Mouse (Mus musculus) forebrain, postnatal 0 days (tissue): ENCODE measurements around the gene B4galt1. TPM values are rescaled to one million over a fixed set of nuclear protein-coding genes. Genes with fewer than 3 reads are reported as not detected.

Experiments
- ATAC-seq: fragments of 200-750 bp; cut with Nextera tagmentation; 2 replicates; pipeline ENCODE4 v1.8.0; 2017; ENCODE audit warnings: mild to moderate bottlenecking, moderate library complexity
- DNase-seq: peaks from one replicate; pipeline ENCODE4 v3.0.0-alpha.2; 2015
- H3K27ac ChIP-seq: fragments of 300-500 bp; sonication (generic); 2 replicates; pipeline ENCODE4 v1.5.1; 2014; ENCODE audit warnings: low read depth, mild to moderate bottlenecking, antibody characterized with exemption, low read length, moderate library complexity, mixed read lengths
- H3K27me3 ChIP-seq: fragments of 300-500 bp; sonication (generic); 2 replicates; pipeline ENCODE4 v1.6.1; 2014; ENCODE audit warnings: mild to moderate bottlenecking, low read length, mixed read lengths; ENCODE audit not compliant: insufficient read depth
- H3K36me3 ChIP-seq: fragments of 300-500 bp; sonication (generic); 2 replicates; pipeline ENCODE4 v1.6.1; 2014; ENCODE audit warnings: mild to moderate bottlenecking, moderate library complexity; ENCODE audit not compliant: insufficient read depth
- H3K4me1 ChIP-seq: fragments of 300-500 bp; sonication (generic); 2 replicates; pipeline ENCODE4 v1.6.1; 2014; ENCODE audit warnings: antibody characterized with exemption; ENCODE audit not compliant: insufficient read depth
- H3K4me2 ChIP-seq: fragments of 300-500 bp; sonication (generic); 2 replicates; pipeline ENCODE4 v1.6.1; 2014; ENCODE audit warnings: low read depth, mild to moderate bottlenecking, moderate library complexity
- H3K4me3 ChIP-seq: fragments of 300-500 bp; sonication (generic); 2 replicates; pipeline ENCODE4 v1.5.1; 2014; ENCODE audit warnings: low read depth, low read length, mixed read lengths
- H3K9ac ChIP-seq: fragments of 300-500 bp; sonication (generic); 2 replicates; pipeline ENCODE4 v1.6.1; 2014; ENCODE audit warnings: mild to moderate bottlenecking
- H3K9me3 ChIP-seq: fragments of 300-500 bp; sonication (generic); 2 replicates; pipeline ENCODE4 v1.6.1; 2016; ENCODE audit warnings: low read length
- CTCF ChIP-seq: sonication (generic); IDR thresholded peaks from 2 replicates; pipeline ENCODE4 v1.5.1; 2016; ENCODE audit warnings: antibody characterized with exemption, control low read depth, low read depth
- WGBS: fragments of 180-500 bp; shearing (Covaris S2); extraction: QIAGEN DNeasy Blood & Tissue Kit; methylation state at CpG from one replicate; pipeline ENCODE4 v1.1.7; 2014; 5-methylcytosine and 5-hydroxymethylcytosine counted together
- polyA plus RNA-seq: library from polyadenylated mRNA; unstranded; fragments of >200 nt; fragmentation: Nextera tagmentation; extraction: Ambion mirVana; gene quantifications from 2 replicates; pipeline ENCODE4 v1.2.1, GENCODE M21; 2015
- total RNA-seq: library from RNA; depleted of rRNA; stranded (reverse); fragments of >200 nt; gene quantifications from 2 replicates; pipeline ENCODE4 v1.2.3, GENCODE M21; 2014

Gene B4galt1
- total and polyA plus RNA-seq, 2 experiments from 2014 or later = 4.9 to 10.0 TPM

DNA sequence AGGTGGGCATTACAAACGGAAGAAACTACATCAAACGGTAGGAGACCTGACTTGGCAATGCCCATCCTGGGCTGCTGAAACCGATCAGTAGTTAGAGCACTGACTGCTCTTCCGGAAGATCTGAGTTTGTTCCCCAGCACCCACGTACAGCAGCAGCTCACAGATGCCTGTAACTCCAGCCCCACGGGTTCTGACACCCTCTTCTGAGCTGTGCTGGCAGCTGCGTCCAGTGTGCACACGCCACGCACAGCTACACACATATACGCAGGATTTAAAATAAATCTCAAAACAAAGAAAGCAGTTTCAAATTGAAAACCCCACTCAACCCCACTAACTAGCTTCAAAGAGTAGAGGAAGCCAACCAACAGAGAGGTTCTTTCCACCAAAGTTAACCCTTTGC, 29.4 kb upstream of the B4galt1 start:
- H3K9ac ChIP-seq = no peak overlapping the region
- no peaks in the 10 kb centered on the region for H3K9me3 ChIP-seq
- H3K27me3 ChIP-seq = no peaks in the 10 kb centered on the region
- TF ChIP-seq CTCF = no peak
- H3K4me3 ChIP-seq = no peak overlapping the region
- H3K27ac ChIP-seq = no peak overlapping the region
- 78% methylated on average over 10 of the region's 10 CpGs for WGBS
- H3K36me3 ChIP-seq = no peaks in the 10 kb centered on the region
- H3K4me2 ChIP-seq = no peak overlapping the region
- H3K4me1 ChIP-seq = no peaks in the 10 kb centered on the region
- ATAC-seq (no peak), DNase-seq (no peak)

DNA sequence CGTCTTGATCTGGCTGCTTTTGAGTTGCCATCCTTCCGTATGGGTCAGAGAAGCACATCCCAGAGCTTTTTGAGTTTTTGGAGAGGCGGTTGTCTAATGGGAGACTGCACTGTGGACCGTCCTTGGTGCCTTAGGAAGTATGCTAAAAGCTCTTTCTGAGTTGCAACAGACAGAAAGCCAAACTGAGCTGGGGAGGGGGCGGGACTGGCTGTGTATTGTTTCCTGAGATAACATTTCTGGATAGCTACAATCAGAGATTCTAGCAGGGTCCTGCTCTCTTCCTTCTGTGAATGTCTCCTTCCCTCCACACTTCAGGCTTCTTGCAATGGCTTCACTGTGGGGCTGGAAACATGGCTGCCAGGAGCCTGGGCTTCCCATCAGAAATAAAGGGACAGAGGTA, 23.7 kb upstream of the B4galt1 start:
- Histone ChIP-seq H3K4me3 (no peak overlapping the region), H3K4me1 (no peaks in the 10 kb centered on the region), H3K27ac (no peak overlapping the region), H3K9me3 (no peaks in the 10 kb centered on the region), H3K4me2 (no peak overlapping the region), H3K36me3 (no peaks in the 10 kb centered on the region), H3K27me3 (no peaks in the 10 kb centered on the region), H3K9ac (no peak overlapping the region)
- no peak for ATAC-seq
- WGBS = 81% methylated on average over 5 of the region's 5 CpGs
- TF ChIP-seq CTCF = no peak
- DNase-seq = no peak

DNA sequence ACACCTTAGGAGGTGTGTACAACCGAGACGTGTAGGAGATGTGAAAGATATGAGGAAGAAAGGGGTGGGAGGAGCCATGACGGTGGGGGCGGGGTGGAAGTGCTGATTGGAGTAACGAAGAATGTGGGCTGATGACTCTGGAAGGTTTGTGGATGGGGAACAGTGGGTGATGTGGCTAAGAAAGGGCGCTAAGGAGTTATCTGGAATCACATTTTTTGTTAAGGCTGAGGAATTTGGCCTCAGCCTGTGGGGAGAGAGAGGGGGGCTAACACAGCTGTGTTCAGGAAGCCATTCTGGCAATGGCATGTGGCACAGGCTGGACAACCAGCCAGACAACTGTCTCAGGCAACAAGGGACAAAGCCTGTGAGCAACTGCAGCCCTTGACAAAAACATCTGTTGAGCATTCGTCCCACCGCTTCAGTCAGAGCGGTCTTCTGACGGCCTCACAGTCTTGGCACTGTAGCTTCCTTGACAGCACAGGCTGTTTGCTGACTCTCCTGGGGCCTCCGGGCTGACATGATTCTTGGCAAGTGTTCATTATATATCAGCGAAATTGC, 23.1 kb upstream of the B4galt1 start:
- 28% methylated on average over 12 of the region's 12 CpGs for WGBS
- no peaks in the 10 kb centered on the region for H3K4me1 ChIP-seq
- H3K27me3 ChIP-seq = no peaks in the 10 kb centered on the region
- ATAC-seq (peak; percentile 61), DNase-seq (peak; percentile 21)
- H3K9me3 ChIP-seq = no peaks in the 10 kb centered on the region
- no peak overlapping the region for H3K9ac ChIP-seq
- no peak overlapping the region for H3K4me2 ChIP-seq
- H3K36me3 ChIP-seq = no peaks in the 10 kb centered on the region
- H3K27ac ChIP-seq = no peak overlapping the region
- no peak for TF ChIP-seq CTCF
- H3K4me3 ChIP-seq = no peak overlapping the region

DNA sequence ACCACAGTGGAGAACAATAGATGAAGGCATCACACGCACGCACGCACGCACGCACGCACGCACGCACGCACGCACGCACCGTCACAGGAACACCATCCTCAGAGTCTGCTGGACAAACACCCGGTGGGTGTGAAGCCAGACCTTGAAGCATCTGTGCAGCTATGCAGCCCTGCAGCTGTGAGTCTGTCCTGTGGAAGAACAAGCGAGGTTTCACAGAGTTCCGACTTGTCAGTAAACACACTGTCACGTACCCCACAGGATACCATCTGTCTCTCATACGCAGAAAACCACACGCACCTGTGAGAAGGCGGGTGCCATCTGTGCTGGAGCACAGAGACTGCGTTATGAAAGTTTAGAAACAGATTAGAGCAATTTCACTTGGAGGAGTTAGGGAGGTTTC, 22.0 kb upstream of the B4galt1 start:
- no peaks in the 10 kb centered on the region for H3K36me3 ChIP-seq
- no peak overlapping the region for H3K9ac ChIP-seq
- H3K4me2 ChIP-seq = no peak overlapping the region
- ATAC-seq = peak; percentile 53
- no peaks in the 10 kb centered on the region for H3K4me1 ChIP-seq
- WGBS = 74% methylated on average over 20 of the region's 20 CpGs
- H3K9me3 ChIP-seq = no peaks in the 10 kb centered on the region
- H3K27me3 ChIP-seq = no peaks in the 10 kb centered on the region
- DNase-seq = peak; percentile 64
- no peak overlapping the region for H3K4me3 ChIP-seq
- no peak for TF ChIP-seq CTCF
- no peak overlapping the region for H3K27ac ChIP-seq

DNA sequence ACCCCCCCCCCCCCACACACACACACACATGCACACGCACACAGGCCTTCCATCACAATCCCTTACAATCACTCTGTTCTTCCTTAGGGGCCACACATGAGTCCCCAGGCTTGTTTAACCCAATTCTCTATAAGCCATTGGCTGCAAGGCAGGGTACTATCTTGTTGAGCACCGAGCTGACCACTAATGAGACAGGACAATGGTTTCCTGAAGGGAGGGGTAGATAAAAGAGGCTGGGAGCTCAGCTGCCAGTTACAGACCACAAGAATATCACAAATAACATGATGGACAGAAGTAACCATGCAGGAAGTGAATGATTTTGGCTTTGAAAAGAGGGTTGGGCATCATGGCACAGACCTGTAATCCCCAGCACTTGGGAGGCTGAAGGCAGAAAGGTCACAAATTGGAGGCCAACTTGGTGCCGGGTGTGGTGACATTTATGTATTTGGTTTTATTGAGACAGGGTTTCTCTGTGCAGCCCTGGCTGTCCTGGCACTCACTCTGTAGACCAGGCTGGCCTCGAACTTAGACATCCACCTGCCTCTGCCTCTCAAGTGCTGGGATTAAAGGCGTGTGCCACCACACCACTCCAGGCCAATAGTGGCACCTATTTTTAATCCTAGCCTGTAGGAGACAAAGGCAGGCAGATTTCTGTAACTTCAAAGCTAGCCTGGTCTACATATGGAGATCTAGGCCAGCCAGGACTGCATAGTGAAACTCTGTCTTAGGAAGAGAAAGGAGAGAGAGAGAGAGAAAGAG, 21.2 kb upstream of the B4galt1 start:
- Histone ChIP-seq H3K27ac (no peak overlapping the region), H3K9ac (no peak overlapping the region), H3K4me2 (no peak overlapping the region), H3K4me3 (no peak overlapping the region), H3K27me3 (no peaks in the 10 kb centered on the region), H3K4me1 (no peaks in the 10 kb centered on the region), H3K36me3 (no peaks in the 10 kb centered on the region), H3K9me3 (no peaks in the 10 kb centered on the region)
- TF ChIP-seq CTCF = no peak
- DNase-seq (no peak), ATAC-seq (no peak)
- 74% methylated on average over 5 of the region's 5 CpGs for WGBS

DNA sequence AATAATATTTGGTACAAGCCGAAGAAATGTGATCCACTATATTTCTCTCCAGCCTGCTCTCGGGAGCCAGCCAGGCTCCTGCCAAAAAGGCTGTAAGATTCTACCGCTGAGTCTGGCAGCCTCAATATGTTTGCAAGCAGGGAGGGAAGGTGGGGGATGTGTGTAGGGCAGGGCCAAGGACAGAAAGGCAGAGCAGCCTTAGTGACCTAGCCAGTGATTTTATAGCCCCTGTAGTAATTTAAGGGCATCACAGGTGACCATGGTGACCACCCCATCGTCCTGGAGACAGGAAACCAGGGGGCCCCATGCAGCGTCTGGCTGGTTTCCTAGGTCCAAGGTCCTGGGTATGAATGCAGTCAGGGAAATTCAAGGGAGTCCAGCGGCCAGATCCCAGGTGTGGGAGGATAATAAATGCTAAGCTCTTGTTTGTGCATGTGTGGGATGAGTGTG, 20.4 kb upstream of the B4galt1 start:
- DNase-seq = peak; percentile 56
- no peak overlapping the region for H3K4me2 ChIP-seq
- no peaks in the 10 kb centered on the region for H3K27me3 ChIP-seq
- no peaks in the 10 kb centered on the region for H3K9me3 ChIP-seq
- no peak for TF ChIP-seq CTCF
- no peak overlapping the region for H3K4me3 ChIP-seq
- H3K9ac ChIP-seq = no peak overlapping the region
- H3K36me3 ChIP-seq = no peaks in the 10 kb centered on the region
- whole genome bisulfite sequencing = 40% methylated on average over 6 of the region's 6 CpGs
- ATAC-seq = peak; percentile 50; the same call in 1 of the 2 replicates
- no peak overlapping the region for H3K27ac ChIP-seq
- no peaks in the 10 kb centered on the region for H3K4me1 ChIP-seq

DNA sequence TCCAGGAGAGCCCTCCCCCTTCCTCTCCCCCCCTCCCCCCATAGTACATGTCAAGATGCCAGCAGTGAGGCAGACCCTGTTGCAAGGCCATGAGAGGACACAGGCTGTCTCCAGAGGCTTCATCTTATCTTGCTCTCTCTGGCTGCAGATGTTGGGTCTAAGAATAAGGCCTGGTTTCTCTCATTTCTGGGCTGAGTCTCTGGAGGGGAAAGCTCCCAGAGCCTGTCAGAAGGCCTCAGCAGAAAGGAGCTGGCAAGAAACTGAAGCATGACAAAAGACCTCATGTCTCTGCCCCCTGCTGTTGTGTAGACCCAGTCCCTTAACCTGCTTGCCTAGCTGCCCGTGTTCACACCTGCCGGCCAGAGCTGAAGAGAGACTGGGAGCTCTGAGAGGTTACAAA, 19.5 kb upstream of the B4galt1 start:
- Histone ChIP-seq H3K9me3 (no peaks in the 10 kb centered on the region), H3K4me3 (no peak overlapping the region), H3K4me1 (no peaks in the 10 kb centered on the region), H3K27ac (no peak overlapping the region), H3K9ac (no peak overlapping the region), H3K27me3 (no peaks in the 10 kb centered on the region), H3K36me3 (no peaks in the 10 kb centered on the region), H3K4me2 (no peak overlapping the region)
- DNase-seq (no peak), ATAC-seq (no peak)
- no peak for TF ChIP-seq CTCF
- 72% methylated on average over 2 of the region's 2 CpGs for WGBS
